Mouse (Mus musculus) hindbrain, embryonic 14.5 days (tissue): ENCODE results near the gene Gm156. TPM values are rescaled to one million over a fixed set of nuclear protein-coding genes. Genes with fewer than 3 reads are reported as not detected.

Source experiments
- ATAC-seq: fragments of 200-750 bp; cut with Nextera tagmentation; 2 replicates; pipeline ENCODE4 v1.8.0; 2017; ENCODE audit warnings: moderate number of reproducible peaks, mild to moderate bottlenecking, moderate TSS enrichment, moderate library complexity; ENCODE audit not compliant: low FRiP score
- DNase-seq: peaks from one replicate; pipeline ENCODE4 v3.0.0-alpha.2; 2015; ENCODE audit warnings: low spot score
- H3K27ac ChIP-seq: fragments of 300-500 bp; sonication (generic); 2 replicates; pipeline ENCODE4 v1.5.1; 2014; ENCODE audit warnings: mild to moderate bottlenecking, moderate library complexity
- H3K27me3 ChIP-seq: fragments of 300-500 bp; sonication (generic); 2 replicates; pipeline ENCODE4 v1.6.1; 2014; ENCODE audit warnings: mild to moderate bottlenecking, low read length, mixed read lengths; ENCODE audit not compliant: control insufficient read depth, insufficient read depth
- H3K36me3 ChIP-seq: fragments of 300-500 bp; sonication (generic); replicated peaks from 2 replicates; pipeline ENCODE4 v1.6.1; 2014; ENCODE audit not compliant: control insufficient read depth, insufficient read depth
- H3K4me1 ChIP-seq: fragments of 300-500 bp; sonication (generic); replicated peaks from 2 replicates; pipeline ENCODE4 v1.6.1; 2014; ENCODE audit warnings: antibody characterized with exemption, low read length, mixed read lengths; ENCODE audit not compliant: control insufficient read depth, insufficient read depth
- H3K4me2 ChIP-seq: fragments of 300-500 bp; sonication (generic); replicated peaks from 2 replicates; pipeline ENCODE4 v1.6.1; 2014; ENCODE audit warnings: mild to moderate bottlenecking, moderate library complexity
- H3K4me3 ChIP-seq: fragments of 300-500 bp; sonication (generic); replicated peaks from 2 replicates; pipeline ENCODE4 v1.5.1; 2014; ENCODE audit warnings: mild to moderate bottlenecking, low read length
- H3K9ac ChIP-seq: fragments of 300-500 bp; sonication (generic); 2 replicates; pipeline ENCODE4 v1.6.1; 2014
- H3K9me3 ChIP-seq: fragments of 300-500 bp; sonication (generic); 2 replicates; pipeline ENCODE4 v1.6.1; 2016; ENCODE audit warnings: low read length; ENCODE audit not compliant: control insufficient read depth
- WGBS: fragments of 180-500 bp; shearing (Covaris S2); extraction: QIAGEN DNeasy Blood & Tissue Kit; methylation state at CpG from one replicate; pipeline ENCODE4 v1.1.7; 2014; 5-methylcytosine and 5-hydroxymethylcytosine counted together
- polyA plus RNA-seq: library from polyadenylated mRNA; unstranded; fragments of >200 nt; fragmentation: Nextera tagmentation; extraction: Ambion mirVana; gene quantifications from 2 replicates; pipeline ENCODE4 v1.2.1, GENCODE M21; 2014

The Gm156 gene
- polyA plus RNA-seq, 1 experiment from 2014 or later: not detected

- Histone ChIP-seq H3K27me3 (no peaks in the 10 kb centered on the region), H3K4me3 (no peak overlapping the region), H3K9ac (no peak overlapping the region), H3K27ac (no peak overlapping the region), H3K4me1 (no peaks in the 10 kb centered on the region), H3K9me3 (no peaks in the 10 kb centered on the region), H3K4me2 (no peak overlapping the region), H3K36me3 (no peaks in the 10 kb centered on the region)
- ATAC-seq (no peak), DNase-seq (no peak)
- 87% methylated on average over 1 of the region's 1 CpGs for WGBS
Measured at GRCm38 (mm10) chr6:129727237-129727636, 56.8 kb downstream of the Gm156 start.

- H3K4me2 ChIP-seq: no peak overlapping the region
- ATAC-seq (no peak), DNase-seq (no peak)
- no peak overlapping the region for H3K4me3 ChIP-seq
- H3K27ac ChIP-seq: no peak overlapping the region
- no peaks in the 10 kb centered on the region for H3K4me1 ChIP-seq
- no peaks in the 10 kb centered on the region for H3K36me3 ChIP-seq
- no peaks in the 10 kb centered on the region for H3K27me3 ChIP-seq
- H3K9ac ChIP-seq: no peak overlapping the region
- 86% methylated on average over 1 of the region's 1 CpGs for WGBS
- no peaks in the 10 kb centered on the region for H3K9me3 ChIP-seq
Measured at GRCm38 (mm10) chr6:129721390-129721789, 62.7 kb downstream of the Gm156 start.

- no peak overlapping the region for H3K4me3 ChIP-seq
- H3K27me3 ChIP-seq: no peaks in the 10 kb centered on the region
- 14% methylated on average over 3 of the region's 3 CpGs for WGBS
- ATAC-seq: no peak
- H3K9ac ChIP-seq: no peak overlapping the region
- no peaks in the 10 kb centered on the region for H3K36me3 ChIP-seq
- H3K27ac ChIP-seq: no peak overlapping the region
- H3K9me3 ChIP-seq: no peaks in the 10 kb centered on the region
- no peaks in the 10 kb centered on the region for H3K4me1 ChIP-seq
- no peak for DNase-seq
- no peak overlapping the region for H3K4me2 ChIP-seq
Measured at GRCm38 (mm10) chr6:129720487-129720886, 63.6 kb downstream of the Gm156 start.

- no peak within 1 kb of the TSS for H3K27ac ChIP-seq
- no peak within 1 kb of the TSS for H3K4me2 ChIP-seq
- H3K36me3 ChIP-seq: no peaks in the 10 kb centered on the region
- no peaks in the 10 kb centered on the region for H3K27me3 ChIP-seq
- H3K9me3 ChIP-seq: no peaks in the 10 kb centered on the region
- no peak for ATAC-seq
- H3K9ac ChIP-seq: no peak within 1 kb of the TSS
- no peak for DNase-seq
- 94% methylated on average over 4 of the region's 4 CpGs for WGBS
- H3K4me1 ChIP-seq: no peaks in the 10 kb centered on the region
- H3K4me3 ChIP-seq: no peak within 1 kb of the TSS
Measured at GRCm38 (mm10) chr6:129717032-129717431, 67.0 kb downstream of the Gm156 start, which contains the start of gene Klri1. Gene Klri1, minus strand, starts transcription at chr6:129717132.

Other genes starting within 250 kb of the Gm156 start
- gene Klre1, start 206.4 kb downstream of the Gm156 start, polyA plus RNA-seq: not detected in 2 replicates
- not detected in 2 replicates for gene Klrd1, start 192.5 kb downstream of the Gm156 start, polyA plus RNA-seq
- 0.13 TPM in 1 of 2 replicates, not detected in the other for gene Klrk1, start 160.4 kb downstream of the Gm156 start, polyA plus RNA-seq
- not detected in 2 replicates for gene Klrc3, start 140.9 kb downstream of the Gm156 start, polyA plus RNA-seq
- not detected in 2 replicates for gene Klrc2, start 123.6 kb downstream of the Gm156 start, polyA plus RNA-seq
- not detected in 2 replicates for gene Klrc1, start 105.3 kb downstream of the Gm156 start, polyA plus RNA-seq
- 0.26 TPM in 1 of 2 replicates, not detected in the other for gene Klri1, start 67.1 kb downstream of the Gm156 start, polyA plus RNA-seq
- not detected in 2 replicates for gene Klri2, start 43.8 kb downstream of the Gm156 start, polyA plus RNA-seq
- not detected in 2 replicates for gene Gm17631, start 78.4 kb upstream of the Gm156 start, polyA plus RNA-seq
- gene Klra17, start 92.4 kb upstream of the Gm156 start, polyA plus RNA-seq: not detected in 2 replicates
- not detected in 2 replicates for gene Klra5, start 133.4 kb upstream of the Gm156 start, polyA plus RNA-seq
- not detected in 2 replicates for gene Klra6, start 242.7 kb upstream of the Gm156 start, polyA plus RNA-seq